Mouse (Mus musculus) spleen, adult 2 months (tissue): Measurements from ENCODE around the gene Itga3. TPM values are rescaled to one million over a fixed set of nuclear protein-coding genes. Genes with fewer than 3 reads are reported as not detected.
A peak's percentile ranks its signal among the peaks of the same experiment; 100 is the strongest.

Experiments used
- DNase-seq, 2 experiments: peaks; one replicate each; pipeline versions ENCODE4 v3.0.0 to v3.0.0-alpha.2; 2012 to 2021; ENCODE audit warnings: low spot score in 2 of 2, low read depth in 1 of 2
- H3K27ac ChIP-seq: fragments of 200-500 bp; 2 replicates; pipeline ENCODE4 v1.5.1; 2012; ENCODE audit warnings: low read length, inconsistent platforms; ENCODE audit not compliant: insufficient read depth
- H3K27me3 ChIP-seq: fragments of 200-500 bp; 2 replicates; pipeline ENCODE4 v1.6.1; 2012; ENCODE audit warnings: mild to moderate bottlenecking, moderate library complexity, low read length, inconsistent platforms; ENCODE audit not compliant: control insufficient read depth, insufficient read depth
- H3K36me3 ChIP-seq: fragments of 200-500 bp; 2 replicates; pipeline ENCODE4 v1.6.1; 2012; ENCODE audit warnings: mild to moderate bottlenecking, low read length, inconsistent platforms; ENCODE audit not compliant: control insufficient read depth, insufficient read depth
- H3K4me1 ChIP-seq: fragments of 200-500 bp; 2 replicates; pipeline ENCODE4 v1.6.1; 2011; ENCODE audit warnings: inconsistent platforms; ENCODE audit not compliant: control insufficient read depth, insufficient read depth, insufficient read length
- H3K4me3 ChIP-seq: fragments of 200-500 bp; 2 replicates; pipeline ENCODE4 v1.5.1; 2011; ENCODE audit warnings: mild to moderate bottlenecking, inconsistent platforms; ENCODE audit not compliant: insufficient read depth, insufficient read length; ENCODE audit errors: extremely low read depth
- CTCF ChIP-seq: fragments of 200-500 bp; IDR thresholded peaks from 2 replicates; pipeline ENCODE4 v1.5.1; 2011; ENCODE audit warnings: mild to moderate bottlenecking, inconsistent platforms; ENCODE audit not compliant: insufficient read depth, insufficient read length, insufficient replicate concordance; ENCODE audit errors: extremely low read depth
- POLR2A ChIP-seq: fragments of 200-500 bp; IDR thresholded peaks from 2 replicates; pipeline ENCODE4 v1.6.1; 2011; ENCODE audit warnings: low read depth, low read length, inconsistent platforms
- WGBS: fragments of 180-500 bp; shearing (Covaris S2); methylation state at CpG from one replicate; pipeline ENCODE4 v1.1.7; 2018; 5-methylcytosine and 5-hydroxymethylcytosine counted together
- polyA plus RNA-seq: library from polyadenylated mRNA; depleted of rRNA; stranded (reverse); fragments of >200 nt; gene quantifications from 2 replicates; pipeline ENCODE4 v1.2.3, GENCODE M21; 2012

The Itga3 gene
- polyA plus RNA-seq, 1 experiment: 13.9 TPM

DNA sequence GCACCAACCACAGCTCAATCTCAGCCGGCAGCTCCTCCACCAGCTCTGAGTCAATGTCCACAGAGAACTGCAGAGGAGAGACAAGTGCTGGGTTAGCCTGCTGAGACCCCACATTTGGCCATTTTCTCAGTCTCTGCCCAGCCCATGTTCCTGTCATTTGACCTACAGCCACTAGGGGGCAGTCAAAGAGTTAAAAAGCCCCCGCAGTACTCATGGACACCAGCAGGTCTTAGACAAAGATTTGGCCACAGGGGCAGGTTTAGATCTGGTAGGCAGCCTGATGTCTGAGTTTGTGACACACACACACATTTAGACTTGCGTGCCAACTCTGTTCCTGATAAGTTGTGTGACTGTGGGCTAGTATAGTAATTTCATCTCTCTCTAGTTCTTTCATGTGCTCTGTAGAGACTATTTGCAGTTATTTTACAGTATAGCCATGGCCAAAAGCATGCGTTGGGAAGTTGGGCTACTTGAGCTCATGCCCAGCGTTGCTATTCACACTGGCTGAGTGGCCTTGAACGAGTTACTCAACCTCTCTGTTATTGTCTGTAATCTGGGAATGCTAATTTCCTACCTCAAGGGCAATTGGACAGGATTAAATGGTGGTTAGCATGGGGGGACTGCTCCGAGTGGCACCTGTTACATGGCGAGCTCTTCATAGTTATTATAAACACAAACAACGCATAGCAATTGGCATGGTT lies 29.5 kb downstream of the Itga3 start:
- H3K27me3 ChIP-seq: no peaks in the 10 kb centered on the region
- no peaks in the 10 kb centered on the region for H3K36me3 ChIP-seq
- no peak for TF ChIP-seq POLR2A
- TF ChIP-seq CTCF: peak; percentile 77; the same call in 1 of the 2 replicates
- WGBS: 54% methylated on average over 9 of the region's 9 CpGs
- H3K4me3 ChIP-seq: no peak overlapping the region
- H3K27ac ChIP-seq: no peak overlapping the region
- no peaks in the 10 kb centered on the region for H3K4me1 ChIP-seq
- DNase-seq: peak; percentile 33 to 38

DNA sequence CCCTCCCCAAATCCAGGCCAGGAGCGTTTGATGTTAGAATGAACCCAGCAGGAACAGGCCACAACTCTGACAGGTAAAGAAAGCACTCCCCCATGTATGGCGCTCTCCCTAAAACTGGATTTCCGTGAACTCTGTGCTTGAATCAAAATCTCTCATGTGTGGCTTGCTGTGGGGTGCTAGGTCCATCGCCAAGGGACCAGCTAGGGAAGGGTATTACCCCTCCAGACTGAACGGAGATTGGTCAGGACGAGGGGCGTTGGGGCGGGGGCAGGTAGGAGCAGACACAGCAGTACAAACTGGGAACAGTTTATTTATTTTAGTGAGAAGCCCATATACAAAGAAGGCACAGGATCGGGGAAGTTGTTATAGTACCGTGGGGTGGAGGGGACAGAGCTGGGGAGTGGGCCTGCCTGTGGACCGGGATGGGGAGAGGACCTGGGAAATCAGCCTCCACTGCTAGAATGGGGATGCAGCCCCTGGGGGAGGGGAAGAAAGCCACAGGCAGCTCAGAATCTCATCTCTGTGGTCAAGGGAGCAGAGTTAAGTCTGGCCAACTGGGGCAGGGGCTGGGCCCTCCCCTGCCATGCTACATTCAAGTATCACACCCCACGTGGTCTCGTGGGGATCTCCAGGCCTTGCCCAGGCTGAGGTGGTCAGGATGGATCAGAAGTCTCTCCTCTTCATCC lies 32.3 kb downstream of the Itga3 start:
- Histone ChIP-seq H3K36me3 (no peaks in the 10 kb centered on the region), H3K27me3 (no peaks in the 10 kb centered on the region), H3K27ac (no peak overlapping the region), H3K4me1 (peaks cover 3% of the 10 kb centered on the region; the same call in 1 of the 2 replicates), H3K4me3 (no peak overlapping the region)
- 85% methylated on average over 13 of the region's 13 CpGs for WGBS
- DNase-seq: no peak
- no peak for TF ChIP-seq CTCF

DNA sequence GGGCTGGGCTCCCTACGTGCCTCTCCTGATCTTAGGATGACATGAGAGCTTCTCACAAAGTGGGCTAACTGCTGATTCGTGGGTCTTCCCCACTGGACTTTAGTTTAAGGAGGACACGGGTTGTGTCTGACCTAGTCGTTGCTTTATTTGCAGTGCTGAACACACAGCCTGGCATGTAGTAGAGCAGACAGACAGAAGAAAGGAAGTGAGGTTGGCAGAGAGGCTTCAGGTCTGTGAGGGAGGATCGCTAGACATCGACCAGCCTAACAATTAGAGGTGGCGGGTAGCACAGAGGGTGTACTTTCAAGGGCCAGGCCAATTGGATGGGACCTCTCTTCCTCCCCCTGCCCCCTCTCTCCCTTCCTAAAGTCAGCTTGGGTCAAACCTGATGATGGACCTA lies 33.0 kb downstream of the Itga3 start:
- Histone ChIP-seq H3K4me3 (no peak overlapping the region), H3K4me1 (peaks cover 3% of the 10 kb centered on the region; the same call in 1 of the 2 replicates)
- WGBS: 74% methylated on average over 7 of the region's 7 CpGs

GRCm38 (mm10) chr11:95043060-95043459 lies 33.5 kb downstream of the Itga3 start:
- Histone ChIP-seq H3K27ac (no peak overlapping the region), H3K4me1 (peaks cover 3% of the 10 kb centered on the region; the same call in 1 of the 2 replicates), H3K4me3 (no peak overlapping the region), H3K36me3 (no peaks in the 10 kb centered on the region), H3K27me3 (no peaks in the 10 kb centered on the region)
- TF ChIP-seq CTCF (no peak), POLR2A (no peak)
- WGBS: 92% methylated on average over 4 of the region's 4 CpGs
- no peak for DNase-seq

More for the DNA sequence above, 33.0 kb downstream of the Itga3 start:
- Histone ChIP-seq H3K27ac (no peak overlapping the region), H3K36me3 (no peaks in the 10 kb centered on the region), H3K27me3 (no peaks in the 10 kb centered on the region)
- no peak for DNase-seq
- TF ChIP-seq POLR2A: no peak
- TF ChIP-seq CTCF: no peak

DNA sequence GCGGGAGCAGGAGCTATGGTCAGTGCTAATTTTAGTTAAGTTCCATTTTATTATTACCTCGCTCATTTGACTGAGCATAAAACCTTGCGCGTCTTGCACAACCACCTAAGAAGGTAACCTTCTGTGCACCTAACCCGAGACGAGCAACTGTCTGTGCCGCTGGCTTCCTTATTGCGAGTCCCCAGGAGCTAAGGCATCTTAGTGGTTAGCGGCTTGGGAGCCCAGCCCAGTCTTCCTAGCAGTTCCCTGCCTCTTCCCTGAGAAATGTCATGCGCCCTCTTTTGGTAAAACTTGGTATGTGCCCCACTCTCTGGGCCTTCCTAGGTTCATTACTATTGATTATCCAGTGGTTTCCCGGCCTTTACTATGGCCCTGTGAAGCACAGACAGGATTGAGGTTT lies 34.5 kb downstream of the Itga3 start:
- Histone ChIP-seq H3K27me3 (no peaks in the 10 kb centered on the region), H3K36me3 (no peaks in the 10 kb centered on the region), H3K4me1 (peaks cover 3% of the 10 kb centered on the region; the same call in 1 of the 2 replicates), H3K4me3 (peak overlapping the region; percentile 65), H3K27ac (no peak overlapping the region)
- DNase-seq: peak; percentile 31 to 56
- TF ChIP-seq CTCF (peak; percentile 33; the same call in 1 of the 2 replicates), POLR2A (no peak)
- WGBS: under 1% methylated on average over 11 of the region's 11 CpGs

GRCm38 (mm10) chr11:95041139-95041609 lies 35.4 kb downstream of the Itga3 start, which contains the start of gene Pdk2:
Gene Pdk2 (minus strand): TSS chr11:95041354.
- no peaks in the 10 kb centered on the region for H3K27me3 ChIP-seq
- TF ChIP-seq CTCF (no peak), POLR2A (peak; percentile 47; the same call in 1 of the 2 replicates)
- H3K4me3 ChIP-seq: peak within 1 kb of the TSS; percentile 90
- no peaks in the 10 kb centered on the region for H3K36me3 ChIP-seq
- H3K27ac ChIP-seq: 0 out of 2 replicates have a peak within 1 kb of the TSS, but pooled peaks have one; percentile 24
- WGBS: under 1% methylated on average over 41 of the region's 41 CpGs
- peaks cover 3% of the 10 kb centered on the region; the same call in 1 of the 2 replicates for H3K4me1 ChIP-seq
- DNase-seq: peak; percentile 87 to 91

GRCm38 (mm10) chr11:95040491-95041138 lies 36.0 kb downstream of the Itga3 start:
- Histone ChIP-seq H3K27me3 (no peaks in the 10 kb centered on the region), H3K27ac (no peak overlapping the region)

More at GRCm38 (mm10) chr11:95040491-95041138, 36.0 kb downstream of the Itga3 start:
- no peak for DNase-seq
- TF ChIP-seq CTCF (no peak), POLR2A (no peak)
- WGBS: 2% methylated on average over 20 of the region's 20 CpGs
- H3K4me1 ChIP-seq: peaks cover 3% of the 10 kb centered on the region; the same call in 1 of the 2 replicates
- H3K36me3 ChIP-seq: no peaks in the 10 kb centered on the region
- H3K4me3 ChIP-seq: peak overlapping the region; percentile 90
